Mouse (Mus musculus) midbrain, embryonic 16.5 days (tissue): ENCODE measurements around the gene Tbx5. TPM values are rescaled to one million over a fixed set of nuclear protein-coding genes. Genes with fewer than 3 reads are reported as not detected.

Source experiments
- ATAC-seq: fragments of 200-750 bp; cut with Nextera tagmentation; 2 replicates; pipeline ENCODE4 v1.8.0; 2017; ENCODE audit warnings: moderate TSS enrichment
- H3K27ac ChIP-seq: fragments of 300-500 bp; sonication (generic); 2 replicates; pipeline ENCODE4 v1.5.1; 2014; ENCODE audit warnings: mild to moderate bottlenecking, low read length, mixed read lengths
- H3K27me3 ChIP-seq: fragments of 300-500 bp; sonication (generic); 2 replicates; pipeline ENCODE4 v1.6.1; 2014; ENCODE audit warnings: low read depth, low read length, mixed read lengths; ENCODE audit not compliant: control insufficient read depth, insufficient read depth
- H3K36me3 ChIP-seq: fragments of 300-500 bp; sonication (generic); 2 replicates; pipeline ENCODE4 v1.6.1; 2014; ENCODE audit warnings: mild to moderate bottlenecking, low read length, moderate library complexity, mixed read lengths; ENCODE audit not compliant: control insufficient read depth, insufficient read depth
- H3K4me1 ChIP-seq: fragments of 300-500 bp; sonication (generic); 2 replicates; pipeline ENCODE4 v1.6.1; 2014; ENCODE audit warnings: mild to moderate bottlenecking, low read length, mixed read lengths; ENCODE audit not compliant: control insufficient read depth, insufficient read depth
- H3K4me2 ChIP-seq: fragments of 300-500 bp; sonication (generic); 2 replicates; pipeline ENCODE4 v1.6.1; 2014; ENCODE audit warnings: mild to moderate bottlenecking, low read length, mixed read lengths
- H3K4me3 ChIP-seq: fragments of 300-500 bp; sonication (generic); 2 replicates; pipeline ENCODE4 v1.5.1; 2014; ENCODE audit warnings: low read depth, mild to moderate bottlenecking, low read length, moderate library complexity, mixed read lengths
- H3K9ac ChIP-seq: fragments of 300-500 bp; sonication (generic); 2 replicates; pipeline ENCODE4 v1.6.1; 2014; ENCODE audit warnings: low read depth, low read length, mixed read lengths
- H3K9me3 ChIP-seq: fragments of 300-500 bp; sonication (generic); replicated peaks from 2 replicates; pipeline ENCODE4 v1.6.1; 2014; ENCODE audit warnings: mild to moderate bottlenecking, low read length, mixed read lengths; ENCODE audit not compliant: control insufficient read depth, poor library complexity, severe bottlenecking
- WGBS: fragments of 180-500 bp; shearing (Covaris S2); extraction: QIAGEN DNeasy Blood & Tissue Kit; methylation state at CpG from one replicate; pipeline ENCODE4 v1.1.7; 2014; 5-methylcytosine and 5-hydroxymethylcytosine counted together
- polyA plus RNA-seq: library from polyadenylated mRNA; unstranded; fragments of >200 nt; fragmentation: Nextera tagmentation; extraction: Ambion mirVana; gene quantifications from 2 replicates; pipeline ENCODE4 v1.2.1, GENCODE M21; 2015

Gene Tbx5
- 0.05 TPM in 1 of 2 replicates, not detected in the other for polyA plus RNA-seq

DNA sequence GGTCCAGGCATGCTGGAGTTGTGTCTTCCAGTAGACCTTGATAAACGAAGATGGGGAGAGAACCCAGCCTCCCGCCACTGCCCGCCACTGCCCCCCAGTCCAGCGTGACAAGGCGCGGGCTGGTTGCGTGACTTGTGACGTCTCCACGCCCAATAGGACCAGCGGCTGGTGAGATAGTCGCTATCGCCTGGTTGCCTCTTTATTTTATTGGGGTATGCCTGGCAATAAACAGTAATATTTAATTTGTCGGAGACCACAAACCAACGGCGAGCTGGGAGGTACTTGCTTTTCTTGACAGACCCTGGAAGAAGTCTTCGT is at the start of gene Tbx5:
TSS of gene Tbx5 (plus strand) at position 190 of the 318 bp plus-strand sequence.
- WGBS: under 1% methylated on average over 16 of the region's 16 CpGs
- Histone ChIP-seq H3K4me2 (no peak within 1 kb of the TSS), H3K9me3 (no peaks in the 10 kb centered on the region), H3K9ac (no peak within 1 kb of the TSS), H3K27me3 (peaks cover 70% of the 10 kb centered on the region), H3K27ac (no peak within 1 kb of the TSS), H3K36me3 (no peaks in the 10 kb centered on the region), H3K4me1 (no peaks in the 10 kb centered on the region), H3K4me3 (no peak within 1 kb of the TSS)
- no peak for ATAC-seq

DNA sequence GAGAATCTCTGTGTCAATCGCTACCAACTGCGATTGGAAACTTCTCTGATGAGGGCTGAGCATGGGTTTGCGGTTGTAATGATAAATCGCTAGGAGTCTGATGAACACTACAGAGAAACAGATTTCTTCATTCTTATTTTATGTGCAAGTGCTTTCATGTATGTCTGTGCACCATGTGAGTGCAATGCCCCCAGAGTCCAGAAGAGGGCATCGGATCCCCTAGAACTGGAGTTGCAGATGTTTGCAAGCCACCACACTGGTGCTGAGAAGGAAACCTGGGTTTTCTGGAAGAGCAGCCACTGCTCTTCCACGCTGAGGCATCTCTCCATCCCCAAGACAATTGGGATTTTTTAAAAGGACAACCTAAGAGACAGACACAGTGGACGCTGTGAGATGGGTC is 46.5 kb upstream of the Tbx5 start:
- no peak for ATAC-seq
- WGBS: 94% methylated on average over 7 of the region's 7 CpGs
- H3K27ac ChIP-seq: no peak overlapping the region
- no peak overlapping the region for H3K9ac ChIP-seq
- H3K36me3 ChIP-seq: no peaks in the 10 kb centered on the region
- no peak overlapping the region for H3K4me2 ChIP-seq
- peaks cover 6% of the 10 kb centered on the region; the same call in 1 of the 2 replicates for H3K27me3 ChIP-seq
- H3K9me3 ChIP-seq: no peaks in the 10 kb centered on the region; the same call in 1 of the 2 replicates
- no peak overlapping the region for H3K4me3 ChIP-seq
- H3K4me1 ChIP-seq: no peaks in the 10 kb centered on the region

DNA sequence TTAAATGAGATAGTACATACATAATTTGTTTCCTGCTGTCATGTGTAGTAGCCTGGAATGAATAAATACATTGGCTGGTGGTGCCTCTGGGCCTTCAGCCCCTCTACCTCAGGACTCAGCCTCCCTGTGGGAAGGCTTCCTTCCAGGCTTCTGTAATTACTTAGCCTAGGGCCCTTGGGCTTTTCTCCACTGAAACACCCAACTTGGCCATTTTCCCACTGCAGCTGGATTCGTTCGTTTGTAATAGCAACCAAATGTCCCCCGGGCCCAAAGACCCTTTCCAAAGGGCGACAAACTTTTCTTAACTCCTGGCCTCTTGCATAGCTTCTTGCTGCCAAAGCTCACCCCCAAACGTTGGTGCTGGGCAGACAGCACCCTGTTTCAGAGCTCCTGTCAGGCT is 40.8 kb upstream of the Tbx5 start:
- no peak overlapping the region for H3K4me2 ChIP-seq
- 56% methylated on average over 5 of the region's 5 CpGs for WGBS
- no peaks in the 10 kb centered on the region for H3K4me1 ChIP-seq
- no peaks in the 10 kb centered on the region for H3K9me3 ChIP-seq
- no peak overlapping the region for H3K9ac ChIP-seq
- ATAC-seq: no peak
- no peaks in the 10 kb centered on the region for H3K36me3 ChIP-seq
- H3K4me3 ChIP-seq: no peak overlapping the region
- H3K27me3 ChIP-seq: peaks cover 48% of the 10 kb centered on the region
- no peak overlapping the region for H3K27ac ChIP-seq

DNA sequence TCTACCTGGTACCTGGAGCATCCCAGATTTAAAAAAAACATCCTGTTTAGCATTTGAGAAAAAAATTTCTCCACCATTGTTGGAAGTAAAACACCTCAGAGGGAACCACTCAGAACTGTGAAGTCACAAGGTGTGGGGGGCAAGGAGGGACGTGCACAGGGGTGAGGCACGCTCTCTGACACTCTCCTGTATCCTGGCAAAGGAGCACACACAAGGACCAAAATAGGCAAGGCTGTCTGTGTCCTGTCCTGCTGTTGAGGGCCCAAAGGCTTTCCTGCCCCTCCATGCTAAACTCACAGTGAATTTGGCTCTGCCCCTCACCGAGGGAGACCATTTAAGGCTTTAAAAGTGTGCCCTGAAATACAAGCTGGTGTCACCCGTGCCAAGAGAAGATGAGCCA is 38.5 kb upstream of the Tbx5 start:
- 3% methylated on average over 4 of the region's 4 CpGs for WGBS
- Histone ChIP-seq H3K9me3 (no peaks in the 10 kb centered on the region), H3K4me3 (no peak overlapping the region), H3K9ac (no peak overlapping the region), H3K4me1 (no peaks in the 10 kb centered on the region), H3K4me2 (no peak overlapping the region), H3K36me3 (no peaks in the 10 kb centered on the region), H3K27ac (no peak overlapping the region), H3K27me3 (peaks cover 61% of the 10 kb centered on the region)
- ATAC-seq: no peak

DNA sequence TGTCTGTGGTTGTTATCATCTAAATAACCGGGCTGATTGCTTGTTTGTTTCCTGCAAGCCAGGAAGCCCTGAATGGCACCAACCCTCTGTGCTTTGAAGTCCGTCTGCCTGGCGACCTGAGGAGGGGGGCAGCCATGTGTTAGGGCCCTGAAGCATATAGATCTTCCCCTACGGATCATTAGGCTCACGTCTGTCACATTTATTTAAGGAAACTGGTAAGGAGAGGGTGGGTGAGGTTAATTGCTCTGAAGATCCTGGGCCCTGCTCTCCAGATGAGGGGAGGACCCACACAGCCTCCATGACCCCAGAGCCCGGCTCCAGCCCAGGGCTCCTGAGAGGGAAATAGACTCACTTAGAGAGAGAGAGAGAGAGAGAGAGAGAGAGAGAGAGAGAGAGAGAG is 37.1 kb upstream of the Tbx5 start:
- no peak overlapping the region for H3K4me2 ChIP-seq
- no peak overlapping the region for H3K4me3 ChIP-seq
- H3K27me3 ChIP-seq: peaks cover 75% of the 10 kb centered on the region
- no peak for ATAC-seq
- H3K4me1 ChIP-seq: no peaks in the 10 kb centered on the region
- H3K9ac ChIP-seq: no peak overlapping the region
- H3K9me3 ChIP-seq: no peaks in the 10 kb centered on the region
- H3K36me3 ChIP-seq: no peaks in the 10 kb centered on the region
- H3K27ac ChIP-seq: no peak overlapping the region
- 2% methylated on average over 6 of the region's 6 CpGs for WGBS

DNA sequence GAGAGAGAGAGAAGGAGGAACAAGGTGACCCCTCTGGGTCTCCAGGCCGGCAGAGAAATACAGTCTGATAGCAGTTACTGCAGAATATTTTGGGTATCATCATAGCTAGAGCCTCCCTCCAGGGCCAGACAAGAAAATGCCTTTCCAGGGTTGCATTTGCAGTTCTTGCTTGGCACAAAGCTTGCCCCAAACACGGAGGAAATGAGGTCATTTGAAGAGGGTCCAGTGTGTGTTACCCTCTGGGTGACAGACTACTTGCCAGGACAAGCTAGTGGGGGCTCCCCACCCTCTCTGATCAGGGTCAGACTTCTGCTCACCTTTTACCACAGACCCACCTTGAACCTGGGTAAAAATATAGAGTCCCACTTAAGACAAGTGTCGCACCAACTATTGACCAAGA is 36.7 kb upstream of the Tbx5 start:
- ATAC-seq: no peak
- H3K4me1 ChIP-seq: no peaks in the 10 kb centered on the region
- 6% methylated on average over 3 of the region's 3 CpGs for WGBS

DNA sequence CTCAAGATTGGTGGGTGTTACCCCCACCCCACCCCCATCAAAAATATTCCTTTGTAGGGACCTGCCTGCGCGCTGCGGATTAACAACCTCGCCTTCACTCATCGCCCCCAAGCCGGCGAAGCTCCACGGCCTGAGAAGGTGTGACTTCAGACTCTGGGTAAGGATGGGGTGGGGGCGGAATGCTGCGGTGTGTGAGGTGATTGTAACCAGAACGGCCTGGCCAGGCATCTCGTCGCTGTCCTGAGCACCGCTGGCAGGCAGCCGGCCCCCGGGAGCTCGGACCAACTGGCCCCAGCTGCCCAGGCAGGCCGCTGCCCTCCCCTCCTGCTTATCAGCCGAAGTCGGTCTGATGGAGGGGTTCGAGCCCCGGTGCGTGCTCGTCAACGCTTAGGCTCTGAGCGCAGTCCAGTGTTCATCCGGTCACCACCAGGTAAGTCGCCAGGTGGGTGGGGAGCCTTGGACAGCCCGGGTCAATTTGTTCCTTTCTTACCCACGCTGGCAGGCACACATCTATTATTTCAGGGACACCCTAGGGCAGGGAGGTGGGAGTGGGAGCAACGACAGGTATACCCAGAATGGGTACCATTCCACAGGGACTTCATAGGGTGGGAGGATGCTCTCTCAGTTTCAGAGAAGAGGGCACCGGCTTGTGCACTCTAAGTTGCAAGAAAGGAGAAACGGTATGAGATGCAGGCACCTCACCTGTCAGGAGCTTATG is 35.9 kb upstream of the Tbx5 start:
- no peaks in the 10 kb centered on the region for H3K4me1 ChIP-seq
- no peak overlapping the region for H3K4me3 ChIP-seq
- no peaks in the 10 kb centered on the region for H3K36me3 ChIP-seq
- H3K4me2 ChIP-seq: no peak overlapping the region
- H3K27ac ChIP-seq: no peak overlapping the region
- H3K9ac ChIP-seq: no peak overlapping the region
- no peaks in the 10 kb centered on the region for H3K9me3 ChIP-seq
- no peak for ATAC-seq
- H3K27me3 ChIP-seq: peaks cover 85% of the 10 kb centered on the region
- WGBS: under 1% methylated on average over 33 of the region's 33 CpGs

More for the DNA sequence above, 36.7 kb upstream of the Tbx5 start:
- Histone ChIP-seq H3K9ac (no peak overlapping the region), H3K9me3 (no peaks in the 10 kb centered on the region), H3K27me3 (peaks cover 79% of the 10 kb centered on the region), H3K4me3 (no peak overlapping the region), H3K4me2 (no peak overlapping the region), H3K36me3 (no peaks in the 10 kb centered on the region), H3K27ac (no peak overlapping the region)

DNA sequence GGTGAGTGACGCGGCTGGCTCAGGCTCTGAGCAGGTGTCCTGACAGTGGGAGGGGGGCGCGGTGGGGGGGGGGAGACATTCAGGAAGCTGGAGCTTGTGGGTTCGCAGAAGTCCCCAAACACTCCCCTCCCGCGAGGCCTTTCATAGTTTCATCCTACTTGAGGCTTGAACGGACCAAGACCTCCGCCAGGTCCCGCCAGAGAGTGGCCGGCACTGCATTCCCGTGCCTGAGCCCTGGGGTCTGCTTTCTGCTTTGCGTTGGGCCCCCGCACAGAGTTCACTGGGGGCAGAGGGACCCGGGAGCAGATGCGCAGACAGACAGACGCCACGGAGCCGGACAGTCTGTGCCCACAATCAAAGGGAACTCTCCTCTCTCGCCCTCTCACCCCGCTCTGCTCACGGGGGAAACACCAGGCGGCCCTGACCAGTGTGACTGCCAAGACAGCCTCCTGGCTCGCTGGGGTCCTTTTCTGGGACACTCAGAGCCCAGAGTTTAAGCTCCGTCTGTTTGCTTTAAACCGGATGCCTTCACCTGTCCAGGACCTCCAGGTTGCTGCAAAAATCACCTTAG is 34.8 kb upstream of the Tbx5 start:
- Histone ChIP-seq H3K9ac (no peak overlapping the region), H3K4me3 (no peak overlapping the region), H3K4me2 (no peak overlapping the region), H3K27ac (no peak overlapping the region), H3K9me3 (no peaks in the 10 kb centered on the region), H3K27me3 (peaks cover 92% of the 10 kb centered on the region), H3K36me3 (no peaks in the 10 kb centered on the region), H3K4me1 (no peaks in the 10 kb centered on the region)
- no peak for ATAC-seq
- WGBS: under 1% methylated on average over 26 of the region's 26 CpGs

DNA sequence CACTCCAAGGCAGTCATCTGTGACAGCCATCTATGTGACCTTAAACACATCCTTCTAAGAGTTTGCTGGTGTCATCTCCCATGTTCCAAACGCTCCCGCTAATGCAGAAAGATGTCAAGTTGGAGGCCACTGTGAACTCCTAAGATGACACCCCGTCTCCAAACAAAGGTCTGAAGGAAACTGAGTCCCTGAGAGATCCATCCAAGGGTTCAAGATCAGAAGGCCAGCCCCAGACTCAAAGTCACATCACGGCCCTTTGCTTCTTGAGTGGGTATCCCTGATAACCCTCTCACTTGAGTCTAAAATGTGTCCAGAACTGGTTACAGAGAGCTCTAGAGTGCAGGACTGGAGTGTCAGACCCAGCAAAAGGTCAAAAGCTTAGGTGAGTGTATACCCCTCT is 34.2 kb upstream of the Tbx5 start:
- H3K9me3 ChIP-seq: no peaks in the 10 kb centered on the region; the same call in 1 of the 2 replicates
- H3K27me3 ChIP-seq: peaks cover 95% of the 10 kb centered on the region
- no peak overlapping the region for H3K27ac ChIP-seq
- 5% methylated on average over 4 of the region's 4 CpGs for WGBS
- H3K9ac ChIP-seq: no peak overlapping the region
- H3K4me2 ChIP-seq: no peak overlapping the region
- no peak for ATAC-seq
- H3K36me3 ChIP-seq: no peaks in the 10 kb centered on the region
- H3K4me3 ChIP-seq: no peak overlapping the region
- H3K4me1 ChIP-seq: no peaks in the 10 kb centered on the region
